Mouse (Mus musculus) mature B cell (primary cell): ENCODE results near the gene Gmds.

Source experiments
- in situ Hi-C: fragments of 300-500 bp; cut with MboI; formaldehyde crosslinking; loops from 2 replicates; pipeline ENCODE4 v1.14.3; 2019

The Gmds gene

GRCm38 (mm10) chr13:32161567-32161966 lies 177.0 kb downstream of the Gmds start:
- in situ Hi-C loops = no loop called here

- in situ Hi-C loops = no loop called here
These were observed 180.3 kb downstream of the Gmds start for GRCm38 (mm10) chr13:32158240-32158639.

- in situ Hi-C loops = no loop called here
These were observed 192.6 kb downstream of the Gmds start for GRCm38 (mm10) chr13:32145916-32146315.

- in situ Hi-C loops = no loop called here
These were observed 193.4 kb downstream of the Gmds start for GRCm38 (mm10) chr13:32145179-32145578.

- in situ Hi-C loops = no loop called here
These were observed 194.9 kb downstream of the Gmds start for GRCm38 (mm10) chr13:32143651-32144050.

GRCm38 (mm10) chr13:32134663-32135273 lies 203.8 kb downstream of the Gmds start:
- in situ Hi-C loops = no loop called here

GRCm38 (mm10) chr13:32129970-32130369 lies 208.6 kb downstream of the Gmds start:
- in situ Hi-C loops = no loop called here

GRCm38 (mm10) chr13:32118386-32118785 lies 220.2 kb downstream of the Gmds start:
- in situ Hi-C loops = no loop called here

GRCm38 (mm10) chr13:32115468-32115867 lies 223.1 kb downstream of the Gmds start:
- in situ Hi-C loops = no loop called here

- in situ Hi-C loops = no loop called here
These were observed 224.7 kb downstream of the Gmds start for GRCm38 (mm10) chr13:32113875-32114274.

- in situ Hi-C loops = no loop called here
These were observed 250.1 kb downstream of the Gmds start for GRCm38 (mm10) chr13:32088303-32088977.

- in situ Hi-C loops = no loop called here
These were observed 257.9 kb downstream of the Gmds start for GRCm38 (mm10) chr13:32080520-32081249.

GRCm38 (mm10) chr13:32073630-32074029 lies 264.9 kb downstream of the Gmds start:
- in situ Hi-C loops = no loop called here

GRCm38 (mm10) chr13:32055321-32055720 lies 283.2 kb downstream of the Gmds start:
- in situ Hi-C loops = no loop called here

- in situ Hi-C loops = no loop called here
These were observed 285.0 kb downstream of the Gmds start for GRCm38 (mm10) chr13:32053587-32053986.

GRCm38 (mm10) chr13:32047980-32048959 lies 290.3 kb downstream of the Gmds start:
- in situ Hi-C loops = no loop called here

GRCm38 (mm10) chr13:32046961-32047360 lies 291.6 kb downstream of the Gmds start:
- in situ Hi-C loops = no loop called here

- in situ Hi-C loops = no loop called here
These were observed 295.8 kb downstream of the Gmds start for GRCm38 (mm10) chr13:32042748-32043147.

GRCm38 (mm10) chr13:32040822-32041221 lies 297.7 kb downstream of the Gmds start:
- in situ Hi-C loops = no loop called here

GRCm38 (mm10) chr13:32036902-32037301 lies 301.6 kb downstream of the Gmds start:
- in situ Hi-C loops = no loop called here

- in situ Hi-C loops = no loop called here
These were observed 303.6 kb downstream of the Gmds start for GRCm38 (mm10) chr13:32034799-32035448.
